Mouse (Mus musculus): ENCODE measurements at regions not wholly inside any gene's neighbourhood (a gene's known extent, or its start where the extent isn't known, plus 50 kb on each side); places are given as distances from the start of the nearest gene placed in this dataset.

GRCm38 (mm10) chr9:30315172-30315644 is 111.7 kb upstream of the Snx19 start:
- Histone ChIP-seq H3K36me3 (ENCODE audit: insufficient read depth, low read length) (no peaks in the 10 kb centered on the region), H3K4me3 (replicated peaks; ENCODE audit: low read length) (no peak overlapping the region), H3K27me3 (ENCODE audit: insufficient read depth, low read length) (no peaks in the 10 kb centered on the region), H3K4me1 (replicated peaks; ENCODE audit: low read depth, low read length) (no peaks in the 10 kb centered on the region), H3K9me3 (ENCODE audit: low read length) (no peaks in the 10 kb centered on the region)
- TF ChIP-seq POU5F1 (IDR thresholded peaks at IDR 0.05; ENCODE audit: borderline replicate concordance, low read length) (no peak), CTCF (conservative IDR thresholded peaks at IDR 0.05; ENCODE audit: low read length) (peak; percentile 55)

- TF ChIP-seq POU5F1 (IDR thresholded peaks at IDR 0.05; ENCODE audit: borderline replicate concordance, low read length) (no peak), CTCF (conservative IDR thresholded peaks at IDR 0.05; ENCODE audit: low read length) (no peak), NANOG (IDR thresholded peaks at IDR 0.05; ENCODE audit: borderline replicate concordance, low read length) (no peak)
- no peaks in the 10 kb centered on the region for H3K9me3 ChIP-seq (ENCODE audit: low read length)
- no peaks in the 10 kb centered on the region for H3K4me1 ChIP-seq (replicated peaks; ENCODE audit: low read depth, low read length)
- H3K27me3 ChIP-seq (ENCODE audit: insufficient read depth, low read length): no peaks in the 10 kb centered on the region
- H3K36me3 ChIP-seq (ENCODE audit: insufficient read depth, low read length): no peaks in the 10 kb centered on the region
- no peak overlapping the region for H3K4me3 ChIP-seq (replicated peaks; ENCODE audit: low read length)
Measured at GRCm38 (mm10) chr9:30344866-30345265, 82.0 kb upstream of the Snx19 start.

GRCm38 (mm10) chr9:30353965-30354364 is 72.9 kb upstream of the Snx19 start:
- H3K4me3 ChIP-seq (replicated peaks; ENCODE audit: low read length): no peak overlapping the region
- H3K27me3 ChIP-seq (ENCODE audit: insufficient read depth, low read length): no peaks in the 10 kb centered on the region
- peaks cover 8% of the 10 kb centered on the region for H3K9me3 ChIP-seq (ENCODE audit: low read length)
- no peaks in the 10 kb centered on the region for H3K4me1 ChIP-seq (replicated peaks; ENCODE audit: low read depth, low read length)
- TF ChIP-seq NANOG (IDR thresholded peaks at IDR 0.05; ENCODE audit: borderline replicate concordance, low read length): no peak
- TF ChIP-seq CTCF (conservative IDR thresholded peaks at IDR 0.05; ENCODE audit: low read length): no peak
- TF ChIP-seq POU5F1 (IDR thresholded peaks at IDR 0.05; ENCODE audit: borderline replicate concordance, low read length): no peak
- H3K36me3 ChIP-seq (ENCODE audit: insufficient read depth, low read length): no peaks in the 10 kb centered on the region

- peaks cover 8% of the 10 kb centered on the region for H3K9me3 ChIP-seq (ENCODE audit: low read length)
- no peaks in the 10 kb centered on the region for H3K4me1 ChIP-seq (replicated peaks; ENCODE audit: low read depth, low read length)
- H3K36me3 ChIP-seq (ENCODE audit: insufficient read depth, low read length): no peaks in the 10 kb centered on the region
- TF ChIP-seq NANOG (IDR thresholded peaks at IDR 0.05; ENCODE audit: borderline replicate concordance, low read length) (no peak), CTCF (conservative IDR thresholded peaks at IDR 0.05; ENCODE audit: low read length) (no peak), POU5F1 (IDR thresholded peaks at IDR 0.05; ENCODE audit: borderline replicate concordance, low read length) (no peak)
- no peaks in the 10 kb centered on the region for H3K27me3 ChIP-seq (ENCODE audit: insufficient read depth, low read length)
- no peak overlapping the region for H3K4me3 ChIP-seq (replicated peaks; ENCODE audit: low read length)
Measured at GRCm38 (mm10) chr9:30355642-30356041, 71.3 kb upstream of the Snx19 start.

- TF ChIP-seq POU5F1 (IDR thresholded peaks at IDR 0.05; ENCODE audit: borderline replicate concordance, low read length): no peak
- H3K4me3 ChIP-seq (replicated peaks; ENCODE audit: low read length): no peak overlapping the region
- H3K36me3 ChIP-seq (ENCODE audit: insufficient read depth, low read length): no peaks in the 10 kb centered on the region
- no peaks in the 10 kb centered on the region for H3K27me3 ChIP-seq (ENCODE audit: insufficient read depth, low read length)
- no peaks in the 10 kb centered on the region for H3K9me3 ChIP-seq (ENCODE audit: low read length)
- H3K4me1 ChIP-seq (replicated peaks; ENCODE audit: low read depth, low read length): no peaks in the 10 kb centered on the region
Measured at GRCm38 (mm10) chr9:30369554-30370440, 57.1 kb upstream of the Snx19 start.

GRCm38 (mm10) chr9:30370789-30371188 is 56.1 kb upstream of the Snx19 start:
- no peaks in the 10 kb centered on the region for H3K27me3 ChIP-seq (ENCODE audit: insufficient read depth, low read length)
- H3K4me1 ChIP-seq (replicated peaks; ENCODE audit: low read depth, low read length): no peaks in the 10 kb centered on the region
- no peaks in the 10 kb centered on the region for H3K36me3 ChIP-seq (ENCODE audit: insufficient read depth, low read length)
- no peaks in the 10 kb centered on the region for H3K9me3 ChIP-seq (ENCODE audit: low read length)
- TF ChIP-seq NANOG (IDR thresholded peaks at IDR 0.05; ENCODE audit: borderline replicate concordance, low read length) (no peak), CTCF (conservative IDR thresholded peaks at IDR 0.05; ENCODE audit: low read length) (no peak), POU5F1 (IDR thresholded peaks at IDR 0.05; ENCODE audit: borderline replicate concordance, low read length) (no peak)
- H3K4me3 ChIP-seq (replicated peaks; ENCODE audit: low read length): no peak overlapping the region

DNA sequence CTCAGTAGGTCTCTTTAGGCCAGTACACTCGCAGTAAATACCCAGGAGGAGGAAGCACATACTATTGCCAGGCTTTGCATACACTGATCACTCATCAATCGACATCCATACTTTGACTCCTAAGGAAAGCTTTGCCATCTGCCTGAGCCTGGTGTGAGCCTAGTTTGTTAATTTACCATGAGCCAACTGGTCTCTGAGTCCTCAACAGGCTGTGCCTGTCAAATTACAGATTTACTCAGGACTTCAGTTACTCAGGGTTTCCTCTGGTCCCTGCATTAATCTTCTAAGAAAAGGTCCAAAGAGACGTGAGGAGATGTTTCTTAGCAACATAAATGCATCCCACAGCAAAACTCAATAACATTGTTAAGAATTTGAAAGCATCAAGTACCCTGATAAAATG is 50.0 kb upstream of the Snx19 start:
- TF ChIP-seq CTCF (conservative IDR thresholded peaks at IDR 0.05; ENCODE audit: low read length) (no peak), POU5F1 (IDR thresholded peaks at IDR 0.05; ENCODE audit: borderline replicate concordance, low read length) (no peak), NANOG (IDR thresholded peaks at IDR 0.05; ENCODE audit: borderline replicate concordance, low read length) (no peak)
- Histone ChIP-seq H3K4me1 (replicated peaks; ENCODE audit: low read depth, low read length) (no peaks in the 10 kb centered on the region), H3K9me3 (ENCODE audit: low read length) (no peaks in the 10 kb centered on the region), H3K4me3 (replicated peaks; ENCODE audit: low read length) (no peak overlapping the region), H3K27me3 (ENCODE audit: insufficient read depth, low read length) (no peaks in the 10 kb centered on the region), H3K36me3 (ENCODE audit: insufficient read depth, low read length) (no peaks in the 10 kb centered on the region)

All from E14TG2a.4 (cell line).